Mouse (Mus musculus): ENCODE results near the gene Olfr617. TPM values are rescaled to one million over a fixed set of nuclear protein-coding genes. Genes with fewer than 3 reads are reported as not detected.
"Not testable (repeated sequence)": the region's sequence is repeated elsewhere in the genome, so short reads cannot be mapped to it uniquely, and the experiment has no call there.

Olfr617 gene
- not detected for total RNA-seq (2021)
- long read RNA-seq, experiment 1: 0 reads
- long read RNA-seq, experiment 2: 0 reads

DNA sequence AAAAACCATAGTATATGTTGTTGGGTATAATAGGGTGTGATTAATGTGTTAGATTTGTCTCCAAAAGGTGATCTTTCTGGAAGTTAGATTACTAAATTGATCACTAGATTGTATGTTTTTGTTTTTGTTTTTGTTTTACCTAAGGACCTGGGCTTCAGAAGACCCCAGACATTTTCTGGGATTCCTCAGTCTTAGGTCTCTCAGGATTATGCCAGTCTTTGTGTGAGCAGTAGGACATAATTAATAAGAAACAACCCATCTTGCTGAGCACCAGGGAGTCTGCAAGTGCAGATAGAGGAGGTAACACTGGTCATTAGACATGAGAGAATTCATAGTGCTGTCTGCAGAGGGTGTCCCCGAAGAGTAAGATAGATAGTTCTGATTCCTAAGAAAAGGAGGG lies at the start of gene Olfr617:
TSS of gene Olfr617 (plus strand) at position 301 of the 400 bp plus-strand sequence.
- DNase-seq (ENCODE audit: low spot score in 2 of 2): no peak

- not testable (repeated sequence) for DNase-seq (ENCODE audit: low spot score in 2 of 2)
These were observed 30.2 kb upstream of the Olfr617 start, which contains the start of gene Olfr612 for GRCm38 (mm10) chr7:103542617-103543016. Gene Olfr612 (minus strand): TSS chr7:103542717.

DNA sequence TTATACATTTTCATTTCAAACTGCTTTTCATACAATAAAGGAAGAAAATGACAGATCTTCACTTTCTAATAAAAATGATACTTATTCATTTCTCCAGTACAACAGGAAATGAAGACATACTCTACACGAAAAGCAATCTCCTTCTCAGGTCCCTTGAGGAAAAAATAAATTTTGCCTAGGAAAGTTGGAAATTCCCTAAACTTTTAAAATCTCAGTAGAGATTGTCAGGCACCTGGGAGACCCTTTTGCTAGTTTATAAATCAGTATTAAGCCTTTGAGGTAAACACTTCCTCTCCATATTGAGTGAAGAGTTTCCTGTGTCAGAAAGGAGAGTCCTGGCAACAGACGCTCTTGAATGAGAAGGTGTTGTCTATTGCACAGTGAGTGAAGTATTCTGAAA lies 25.1 kb upstream of the Olfr617 start, which contains the start of gene Olfr613:
TSS of gene Olfr613 (plus strand) at position 301 of the 400 bp plus-strand sequence.
- no peak for DNase-seq (ENCODE audit: low spot score in 2 of 2)

DNA sequence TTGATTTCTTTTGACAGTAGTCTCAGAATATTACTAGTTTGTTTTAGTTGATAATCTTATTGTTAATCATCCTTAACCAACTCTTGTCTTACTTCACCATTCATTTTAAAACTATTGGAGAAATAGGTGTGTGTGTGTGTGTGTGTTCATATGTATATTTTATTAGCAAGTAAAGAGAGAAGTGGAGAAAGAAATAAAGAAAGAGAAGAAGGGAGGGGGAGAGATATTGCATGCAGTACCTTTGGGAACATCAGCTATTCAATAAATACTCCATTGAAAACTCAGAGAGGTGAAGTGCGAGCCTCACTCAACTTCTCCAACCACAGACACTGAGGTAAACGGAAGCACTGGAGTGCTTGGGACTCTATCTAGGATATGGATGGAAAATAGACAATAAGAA lies 17.1 kb upstream of the Olfr617 start, which contains the start of gene Olfr615:
TSS of gene Olfr615 (plus strand) at position 301 of the 400 bp plus-strand sequence.
- DNase-seq (ENCODE audit: low spot score in 2 of 2): no peak

DNA sequence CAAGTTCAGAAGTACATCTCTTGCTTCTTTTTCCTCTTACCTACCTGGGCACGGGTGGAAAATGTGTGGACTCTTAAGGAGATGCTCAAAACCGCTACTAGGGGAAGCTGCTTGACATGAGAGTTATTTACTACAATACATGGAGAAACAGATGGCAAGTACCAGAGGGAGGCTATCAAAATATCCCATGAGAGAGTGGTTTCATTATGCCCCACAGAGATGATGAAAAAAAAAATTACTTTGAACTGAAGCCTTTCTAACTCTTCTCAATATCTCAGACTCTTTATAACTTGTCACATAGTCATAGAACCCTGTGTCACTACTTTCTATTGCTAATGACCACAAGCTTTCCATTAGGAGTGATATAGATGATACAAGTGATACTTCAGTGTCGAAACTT lies 3.8 kb upstream of the Olfr617 start, which contains the start of gene Olfr616:
TSS of gene Olfr616 (minus strand) at position 101 of the 400 bp plus-strand sequence.
- no peak for DNase-seq (ENCODE audit: low spot score in 2 of 2)

DNA sequence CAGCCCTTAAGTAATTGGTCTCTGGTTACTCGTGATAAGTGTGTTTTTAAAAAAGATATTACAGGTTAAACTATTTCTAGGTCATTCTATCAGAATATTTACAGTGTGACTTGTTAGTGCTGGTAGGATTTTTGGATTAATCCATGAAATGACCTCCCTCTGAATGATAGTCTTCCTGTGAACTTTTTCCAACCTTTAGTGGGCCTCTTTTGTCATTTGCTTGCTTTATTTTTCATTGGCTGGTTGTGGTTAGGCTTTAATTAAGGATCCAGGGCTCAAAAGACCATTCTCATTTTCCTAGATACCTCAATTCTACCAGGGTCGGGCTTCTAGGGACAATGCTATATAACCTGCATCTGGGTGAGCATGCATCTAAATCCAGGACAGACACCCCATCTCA lies 16.9 kb downstream of the Olfr617 start, which contains the start of gene Olfr618:
TSS of gene Olfr618 (plus strand) at position 301 of the 400 bp plus-strand sequence.
- DNase-seq (ENCODE audit: low spot score in 2 of 2): no peak

DNA sequence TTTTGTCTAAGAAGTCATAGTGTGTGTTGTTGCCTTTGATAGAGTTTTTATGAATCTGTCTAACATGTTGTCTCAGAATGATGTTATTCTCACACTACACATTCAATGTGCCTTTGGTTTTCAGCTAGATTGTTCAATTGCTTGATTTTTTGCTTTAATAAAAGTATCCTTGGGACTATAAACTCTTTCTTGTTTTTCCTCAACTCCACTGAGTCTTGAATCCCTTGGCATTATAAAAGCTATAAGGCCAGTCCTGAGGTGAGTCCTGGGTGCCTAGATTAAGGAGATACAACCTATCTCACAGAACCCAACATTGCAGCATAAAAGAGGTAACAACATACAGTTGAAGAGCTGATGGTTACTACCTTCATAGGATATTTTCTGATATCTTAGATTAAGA lies 27.4 kb downstream of the Olfr617 start, which contains the start of gene Olfr619:
TSS of gene Olfr619 (plus strand) at position 301 of the 400 bp plus-strand sequence.
- no peak for DNase-seq (ENCODE audit: low spot score in 2 of 2)

DNA sequence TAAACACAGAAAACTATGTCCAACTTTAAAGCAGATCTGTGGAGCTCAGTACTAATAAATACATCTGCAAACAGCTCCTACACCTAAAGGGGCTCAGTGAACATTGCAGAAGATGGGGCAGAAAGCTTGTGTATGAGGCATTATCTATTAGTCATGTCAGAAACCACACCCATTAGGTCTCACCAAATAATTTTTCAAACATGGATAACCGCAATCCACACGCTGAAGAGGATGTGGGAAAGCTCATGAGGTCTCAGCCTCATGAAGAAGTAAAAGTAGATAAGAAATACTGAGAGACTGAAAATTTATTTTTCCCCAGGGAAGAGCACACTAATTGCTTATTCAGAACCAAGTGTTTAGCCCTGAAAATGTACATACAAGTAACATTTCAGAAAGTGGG lies 34.6 kb downstream of the Olfr617 start:
- DNase-seq (ENCODE audit: low spot score in 2 of 2): no peak

DNA sequence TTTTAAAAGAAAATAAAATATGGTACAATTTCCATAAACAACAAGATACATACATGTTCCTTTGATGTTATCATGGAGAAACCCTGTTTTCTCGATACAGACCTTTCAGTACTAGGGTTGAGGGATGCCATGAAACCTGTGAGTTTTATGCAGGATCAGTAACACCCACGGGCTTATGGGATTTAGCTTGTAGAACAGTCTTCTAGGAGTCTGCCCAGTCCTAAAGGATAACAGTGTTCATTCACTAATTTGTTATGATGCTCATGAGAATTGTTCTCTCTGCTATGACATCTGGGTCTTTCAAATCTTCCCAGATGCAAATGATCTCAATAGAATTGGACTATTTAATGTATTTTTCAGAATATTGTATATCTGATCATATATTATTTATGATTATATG lies 39.6 kb downstream of the Olfr617 start, which contains the start of gene Olfr620:
TSS of gene Olfr620 (minus strand) at position 101 of the 400 bp plus-strand sequence.
- DNase-seq (ENCODE audit: low spot score in 2 of 2): no peak

Small RNAs within 50 kb of the gene (microRNA-seq; reads per million reads assigned to microRNA genes)
- 0 reads per million in 2 experiments for gene Gm26506

Other genes starting within 250 kb of the Olfr617 start
- gene Olfr598, start 249.5 kb upstream of the Olfr617 start, total RNA-seq (2021): not detected
- not detected for gene Olfr599, start 237.1 kb upstream of the Olfr617 start, total RNA-seq (2021)
- gene Olfr600, start 223.4 kb upstream of the Olfr617 start, total RNA-seq (2021): not detected
- not detected for gene Olfr601, start 210.4 kb upstream of the Olfr617 start, total RNA-seq (2021)
- gene Olfr603, start 186.9 kb upstream of the Olfr617 start, total RNA-seq (2021): not detected
- gene Usp17lc, start 158.0 kb upstream of the Olfr617 start, total RNA-seq (2021): not detected
- not detected for gene Olfr605, start 127.6 kb upstream of the Olfr617 start, total RNA-seq (2021)
- not detected for gene Olfr606, start 124.0 kb upstream of the Olfr617 start, total RNA-seq (2021)
- gene Olfr607, start 108.9 kb upstream of the Olfr617 start, total RNA-seq (2021): not detected
- not detected for gene Olfr608, start 103.2 kb upstream of the Olfr617 start, total RNA-seq (2021)
- gene Olfr609, start 75.0 kb upstream of the Olfr617 start, total RNA-seq (2021): not detected
- not detected for gene Olfr610, start 60.9 kb upstream of the Olfr617 start, total RNA-seq (2021)
- not detected for gene Olfr611, start 52.2 kb upstream of the Olfr617 start, total RNA-seq (2021)
- gene Olfr612, start 30.3 kb upstream of the Olfr617 start, total RNA-seq (2021): not detected
- gene Olfr613, start 25.0 kb upstream of the Olfr617 start, total RNA-seq (2021): not detected
- gene Olfr615, start 17.0 kb upstream of the Olfr617 start, total RNA-seq (2021): not detected
- not detected for gene Olfr616, start 3.9 kb upstream of the Olfr617 start, total RNA-seq (2021)
- not detected for gene Olfr618, start 17.0 kb downstream of the Olfr617 start, total RNA-seq (2021)
- gene Olfr619, start 27.5 kb downstream of the Olfr617 start, total RNA-seq (2021): not detected
- gene Olfr620, start 39.5 kb downstream of the Olfr617 start, total RNA-seq (2021): not detected
- not detected for gene Olfr622, start 69.6 kb downstream of the Olfr617 start, total RNA-seq (2021)
- gene Olfr623, start 90.6 kb downstream of the Olfr617 start, total RNA-seq (2021): not detected
- gene Olfr624, start 98.1 kb downstream of the Olfr617 start, total RNA-seq (2021): under 1 TPM in 1 of 2 experiments, not detected in 1; 0.07 TPM
- gene Olfr625-ps1, start 109.7 kb downstream of the Olfr617 start, total RNA-seq (2021): not detected
- not detected for gene Olfr243, start 141.6 kb downstream of the Olfr617 start, total RNA-seq (2021)
- gene Olfr628, start 157.3 kb downstream of the Olfr617 start, total RNA-seq (2021): not detected
- gene Olfr629, start 171.9 kb downstream of the Olfr617 start, total RNA-seq (2021): not detected
- not detected for gene Olfr630, start 184.3 kb downstream of the Olfr617 start, total RNA-seq (2021)
- gene Olfr69, start 198.5 kb downstream of the Olfr617 start, total RNA-seq (2021): not detected
- not detected for gene Olfr68, start 206.6 kb downstream of the Olfr617 start, total RNA-seq (2021)
- gene Olfr67, start 218.8 kb downstream of the Olfr617 start, total RNA-seq (2021): not detected
- gene Hbb-bt, start 240.9 kb downstream of the Olfr617 start, total RNA-seq (2021): 10 to 100 TPM; 58.3 to 79.4 TPM

Data from layer of hippocampus, postnatal 14 days (tissue).